Mouse (Mus musculus) CH12.LX (cell line): ENCODE data around the gene Flywch2. TPM values are rescaled to one million over a fixed set of nuclear protein-coding genes. Genes with fewer than 3 reads are reported as not detected.

ENCODE experiments used
- DNase-seq: peaks from one replicate; pipeline ENCODE4 v3.0.0-alpha.2; 2013; ENCODE audit errors: extremely low read depth
- H3K27ac ChIP-seq: 2 replicates; pipeline ENCODE4 v1.5.1; 2012; ENCODE audit warnings: low read depth, mild to moderate bottlenecking, control low read depth, moderate library complexity; ENCODE audit not compliant: insufficient read depth
- H3K27me3 ChIP-seq: replicated peaks from 2 replicates; pipeline ENCODE3; 2012; ENCODE audit warnings: inconsistent platforms
- H3K36me3 ChIP-seq, 2 experiments: replicated peaks in 1 of 2; 2 replicates each; pipeline versions ENCODE3 to v1.6.1; 2012; ENCODE audit warnings: inconsistent platforms in 1 of 2, low read length in 1 of 2, mild to moderate bottlenecking in 1 of 2, mixed read lengths in 1 of 2, moderate library complexity in 1 of 2; ENCODE audit not compliant: control insufficient read depth in 1 of 2, insufficient read depth in 1 of 2
- H3K4me1 ChIP-seq, 2 experiments: 2 replicates each; pipeline ENCODE4 v1.6.1; 2012; ENCODE audit warnings: inconsistent platforms in 1 of 2, moderate library complexity in 1 of 2; ENCODE audit not compliant: insufficient read depth in 2 of 2, control insufficient read depth in 1 of 2
- H3K4me2 ChIP-seq: 2 replicates; pipeline ENCODE4 v1.6.1; 2012; ENCODE audit warnings: low read depth, mild to moderate bottlenecking, control low read depth; ENCODE audit not compliant: poor library complexity, insufficient read depth, severe bottlenecking
- H3K4me3 ChIP-seq, 3 experiments: fragments of 150-350 bp in 1 of 3; sonication (generic) in 1 of 3; replicated peaks in 1 of 3; 2 replicates each; pipeline versions ENCODE3 to v1.5.1; 2011 to 2012; ENCODE audit warnings: low read depth in 2 of 3, low read length in 2 of 3, mild to moderate bottlenecking in 2 of 3, moderate library complexity in 2 of 3, control low read depth in 1 of 3, improper control_type of control experiment in 1 of 3, inconsistent platforms in 1 of 3, mixed read lengths in 1 of 3; ENCODE audit not compliant: poor library complexity in 1 of 3
- H3K79me2 ChIP-seq: replicated peaks from 2 replicates; pipeline ENCODE4 v1.6.1; 2012; ENCODE audit warnings: mild to moderate bottlenecking, moderate library complexity; ENCODE audit not compliant: control insufficient read depth, poor library complexity, insufficient read depth, severe bottlenecking; ENCODE audit errors: extremely low read depth
- H3K9ac ChIP-seq: 2 replicates; pipeline ENCODE4 v1.6.1; 2012; ENCODE audit warnings: low read depth, mild to moderate bottlenecking, control low read depth, moderate library complexity; ENCODE audit not compliant: insufficient read depth
- H3K9me3 ChIP-seq: replicated peaks from 2 replicates; pipeline ENCODE3; 2012; ENCODE audit warnings: low read length, inconsistent platforms, mixed read lengths
- CHD2 ChIP-seq: IDR thresholded peaks from 2 replicates; pipeline ENCODE4 v1.6.1; 2011; ENCODE audit warnings: low read length, improper control_type of control experiment
- CTCF ChIP-seq, 2 experiments: IDR thresholded peaks in 1 of 2; conservative IDR thresholded peaks in 1 of 2; 2 replicates each; pipeline ENCODE4 v1.5.1; 2011 to 2012; ENCODE audit warnings: low read depth in 2 of 2, low read length in 2 of 2, improper control_type of control experiment in 1 of 2, inconsistent platforms in 1 of 2, mild to moderate bottlenecking in 1 of 2, moderate library complexity in 1 of 2
- EP300 ChIP-seq: IDR thresholded peaks from 2 replicates; pipeline ENCODE4 v1.6.1; 2011; ENCODE audit warnings: low read length, improper control_type of control experiment
- HCFC1 ChIP-seq: IDR thresholded peaks from 2 replicates; pipeline ENCODE4 v1.6.1; 2012; ENCODE audit warnings: low read depth, mild to moderate bottlenecking, inconsistent platforms, low read length, improper control_type of control experiment
- KAT2A ChIP-seq: IDR thresholded peaks from 2 replicates; pipeline ENCODE4 v1.6.1; 2012; ENCODE audit warnings: low read length, improper control_type of control experiment, inconsistent platforms; ENCODE audit not compliant: insufficient replicate concordance
- MAFK ChIP-seq: IDR thresholded peaks from 2 replicates; pipeline ENCODE4 v1.6.1; 2011; ENCODE audit warnings: low read length, improper control_type of control experiment; ENCODE audit not compliant: insufficient replicate concordance
- MAX ChIP-seq: IDR thresholded peaks from 2 replicates; pipeline ENCODE4 v1.6.1; 2011; ENCODE audit warnings: low read length, improper control_type of control experiment
- MAZ ChIP-seq: IDR thresholded peaks from 2 replicates; pipeline ENCODE4 v1.6.1; 2012; ENCODE audit warnings: low read depth, mild to moderate bottlenecking, inconsistent platforms, low read length, improper control_type of control experiment, moderate library complexity
- MYC ChIP-seq: IDR thresholded peaks from 2 replicates; pipeline ENCODE4 v1.6.1; 2011; ENCODE audit warnings: low read depth, mild to moderate bottlenecking, improper control_type of control experiment, low read length
- NRF1 ChIP-seq: IDR thresholded peaks from 2 replicates; pipeline ENCODE4 v1.6.1; 2014; ENCODE audit warnings: low read depth, mild to moderate bottlenecking, inconsistent platforms, low read length, improper control_type of control experiment, moderate library complexity
- PAX5 ChIP-seq: IDR thresholded peaks from 2 replicates; pipeline ENCODE4 v1.6.1; 2012; ENCODE audit warnings: low read length, inconsistent platforms, mixed read lengths
- POLR2A ChIP-seq: IDR thresholded peaks from 2 replicates; pipeline ENCODE4 v1.6.1; 2011; ENCODE audit warnings: low read depth, mild to moderate bottlenecking, improper control_type of control experiment, low read length
- POLR2AphosphoS2 ChIP-seq: IDR thresholded peaks from 2 replicates; pipeline ENCODE4 v1.6.1; 2011; ENCODE audit warnings: low read depth, low read length, improper control_type of control experiment
- RAD21 ChIP-seq: IDR thresholded peaks from 2 replicates; pipeline ENCODE4 v1.6.1; 2011; ENCODE audit warnings: low read depth, mild to moderate bottlenecking, low read length, improper control_type of control experiment, moderate library complexity
- RCOR1 ChIP-seq: conservative IDR thresholded peaks from 2 replicates; pipeline ENCODE4 v1.6.1; 2012; ENCODE audit warnings: low read depth, mild to moderate bottlenecking, inconsistent platforms, low read length, improper control_type of control experiment
- SMC3 ChIP-seq: IDR thresholded peaks from 2 replicates; pipeline ENCODE4 v1.6.1; 2011; ENCODE audit warnings: low read depth, low read length, improper control_type of control experiment
- TCF12 ChIP-seq: IDR thresholded peaks from 2 replicates; pipeline ENCODE4 v1.6.1; 2014; ENCODE audit warnings: low read depth, mild to moderate bottlenecking, inconsistent platforms, low read length, improper control_type of control experiment
- UBTF ChIP-seq: IDR thresholded peaks from 2 replicates; pipeline ENCODE4 v1.6.1; 2012; ENCODE audit warnings: low read depth, mild to moderate bottlenecking, inconsistent platforms, low read length, improper control_type of control experiment, moderate library complexity
- USF1 ChIP-seq: IDR thresholded peaks from 2 replicates; pipeline ENCODE4 v1.6.1; 2014; ENCODE audit warnings: low read depth, mild to moderate bottlenecking, inconsistent platforms, low read length, improper control_type of control experiment
- USF2 ChIP-seq: conservative IDR thresholded peaks from 2 replicates; pipeline ENCODE4 v1.6.1; 2011; ENCODE audit warnings: low read depth, low read length, improper control_type of control experiment
- ZC3H11A ChIP-seq: IDR thresholded peaks from 2 replicates; pipeline ENCODE4 v1.6.1; 2012; ENCODE audit warnings: low read depth, mild to moderate bottlenecking, inconsistent platforms, low read length, improper control_type of control experiment
- ZKSCAN1 ChIP-seq: IDR thresholded peaks from 2 replicates; pipeline ENCODE4 v1.6.1; 2012; ENCODE audit warnings: low read depth, inconsistent platforms, low read length, improper control_type of control experiment, borderline replicate concordance
- ZMIZ1 ChIP-seq: IDR thresholded peaks from 2 replicates; pipeline ENCODE4 v1.6.1; 2012; ENCODE audit warnings: low read depth, mild to moderate bottlenecking, inconsistent platforms, low read length, improper control_type of control experiment
- ZNF384 ChIP-seq: IDR thresholded peaks from 2 replicates; pipeline ENCODE4 v1.6.1; 2012; ENCODE audit warnings: low read depth, low read length, improper control_type of control experiment, inconsistent platforms
- dilution Hi-C: fragments of 300-500 bp; cut with MboI; formaldehyde crosslinking; loops from 2 replicates; pipeline ENCODE4 v1.14.3; 2020; ENCODE audit warnings: low sequenced_read_pairs; ENCODE audit not compliant: extremely low pct_unique_long_range_greater_than_20kb, extremely low pct_ligation_motif_present
- in situ Hi-C: fragments of 300-500 bp; cut with MboI; formaldehyde crosslinking; loops from 3 replicates; pipeline ENCODE4 v1.14.3; 2019; ENCODE audit warnings: low sequenced_read_pairs, low pct_ligation_motif_present, low pct_unique_long_range_greater_than_20kb, mixed read lengths
- polyA plus RNA-seq: library from polyadenylated mRNA; unstranded; fragments of >175 nt; gene quantifications from 2 replicates; pipeline ENCODE4 v1.2.1, GENCODE M21; 2012; ENCODE audit warnings: low read depth; ENCODE audit not compliant: insufficient read length
- total RNA-seq, 2 experiments: library from RNA; depleted of rRNA; stranded (reverse); fragments of 300-350 nt in 1 of 2; fragments of >200 nt in 1 of 2; gene quantifications; 2 replicates each; pipeline ENCODE4 v1.2.3; 2012 to 2014

The Flywch2 gene
- total and polyA plus RNA-seq, 3 experiments = not detected

DNA sequence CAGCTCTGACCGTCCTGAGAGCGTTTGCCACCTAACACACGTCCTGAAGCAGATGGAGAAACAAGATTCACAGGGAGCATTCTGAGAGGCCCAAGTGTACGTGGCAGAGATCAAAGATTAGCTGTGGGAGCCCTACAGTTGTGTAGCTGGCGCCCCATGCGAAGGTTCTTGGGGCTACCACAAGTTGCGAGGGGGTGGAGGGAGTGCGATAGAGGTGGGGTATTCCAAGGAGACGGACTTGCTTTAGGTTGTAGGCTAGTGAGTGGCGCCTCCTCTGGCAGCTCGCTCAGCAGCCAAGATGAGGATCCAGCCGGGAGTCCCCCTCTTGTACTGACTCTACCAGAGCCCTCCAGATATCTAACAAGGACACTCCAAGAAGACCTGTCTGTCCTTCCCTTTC, 39.6 kb downstream of the Flywch2 start:
- H3K9me3 ChIP-seq = no peaks in the 10 kb centered on the region
- H3K4me1 ChIP-seq = peaks cover 32 to 55% of the 10 kb centered on the region in 2 experiments
- no peak for TF ChIP-seq EP300
- peak in 1 of 2 experiments; percentile 56; a peak in 2 of 4 replicates for TF ChIP-seq CTCF (conservative IDR thresholded peaks at IDR 0.05 in 1 of 2, IDR thresholded peaks at IDR 0.05 in 1 of 2; ENCODE audit: low read depth in 2 of 2, low read length in 2 of 2)
- TF ChIP-seq PAX5 = no peak
- peak; percentile 14 for TF ChIP-seq RAD21
- H3K36me3 ChIP-seq = peaks cover 2 to 9% of the 10 kb centered on the region in 2 experiments
- H3K79me2 ChIP-seq = no peaks in the 10 kb centered on the region
- H3K27ac ChIP-seq = no peak overlapping the region
- H3K4me2 ChIP-seq = peak overlapping the region; percentile 17; the same call in 1 of the 2 replicates
- 0 out of 2 replicates have a peak overlapping the region, but pooled peaks have one; percentile 23 for H3K9ac ChIP-seq
- no peak for DNase-seq
- dilution Hi-C loops = no loop called here
- H3K4me3 ChIP-seq = peak overlapping the region in 1 of 3 experiments; percentile 2
- in situ Hi-C loops = no loop called here
- H3K27me3 ChIP-seq = peaks cover 47% of the 10 kb centered on the region

DNA sequence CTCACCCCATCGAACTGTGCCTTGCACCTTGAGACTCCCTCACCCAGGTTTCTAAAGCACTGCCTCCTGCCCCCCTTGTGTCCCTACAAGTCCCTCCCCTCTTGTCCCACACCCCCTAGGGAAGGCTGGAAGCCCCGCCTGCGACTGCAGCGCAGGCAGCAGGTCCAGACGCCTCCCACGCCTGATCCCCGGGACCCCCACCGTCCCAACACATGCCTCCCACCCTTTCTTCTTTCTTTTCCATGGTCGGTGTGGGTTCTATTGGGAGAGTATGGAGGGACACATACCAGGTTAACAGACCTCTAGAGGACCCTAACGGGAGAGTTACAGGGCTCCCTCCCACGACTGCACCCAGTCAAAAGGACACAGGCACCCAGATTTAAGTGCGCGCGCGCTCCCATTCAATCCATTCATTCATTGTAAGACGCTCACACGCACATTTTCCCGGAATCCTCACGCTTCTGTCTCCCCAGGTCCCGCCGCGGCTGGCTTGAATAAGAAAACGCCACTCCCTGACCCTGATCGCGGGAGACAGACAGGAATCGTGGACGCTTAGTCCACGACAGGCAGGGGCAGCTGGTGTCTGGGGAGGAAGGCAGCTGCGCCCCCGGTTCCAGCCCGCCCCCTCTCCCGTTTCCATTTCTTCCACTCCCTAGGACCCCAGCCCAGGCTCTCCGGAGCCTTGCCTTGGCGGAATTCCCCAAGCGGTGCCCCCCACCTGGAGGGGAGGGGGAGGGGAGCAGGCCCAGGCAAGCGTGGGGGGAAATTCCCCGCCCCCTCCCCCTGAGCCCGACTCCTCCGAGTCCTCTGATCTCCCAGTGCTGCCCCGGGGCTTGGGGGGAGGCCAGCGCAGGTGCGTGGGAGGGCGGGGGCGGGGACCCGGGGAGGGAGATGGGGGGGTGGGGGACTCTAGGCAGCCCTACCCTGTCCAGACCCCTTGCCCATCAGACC, 40.3 kb downstream of the Flywch2 start, which contains the start of gene Kremen2:
Gene Kremen2 (minus strand): TSS at position 533 of the 951 bp plus-strand sequence.
- Histone ChIP-seq H3K27ac (no peak within 1 kb of the TSS), H3K4me1 (peaks cover 35 to 59% of the 10 kb centered on the region in 2 experiments), H3K36me3 (peaks cover 0 to 4% of the 10 kb centered on the region in 2 experiments), H3K9me3 (no peaks in the 10 kb centered on the region), H3K79me2 (no peaks in the 10 kb centered on the region), H3K9ac (0 out of 2 replicates have a peak within 1 kb of the TSS, but pooled peaks have one; percentile 23), H3K4me3 (peak within 1 kb of the TSS in 1 of 3 experiments; percentile 2), H3K27me3 (peaks cover 52% of the 10 kb centered on the region), H3K4me2 (peak within 1 kb of the TSS; percentile 17; the same call in 1 of the 2 replicates)
- TF ChIP-seq RCOR1 = no peak
- TF ChIP-seq MAZ = no peak
- no peak for TF ChIP-seq ZKSCAN1
- peak; percentile 53; the same call in 1 of the 2 replicates for TF ChIP-seq CHD2
- no peak for DNase-seq
- in situ Hi-C loops = no loop called here
- dilution Hi-C loops = no loop called here

DNA sequence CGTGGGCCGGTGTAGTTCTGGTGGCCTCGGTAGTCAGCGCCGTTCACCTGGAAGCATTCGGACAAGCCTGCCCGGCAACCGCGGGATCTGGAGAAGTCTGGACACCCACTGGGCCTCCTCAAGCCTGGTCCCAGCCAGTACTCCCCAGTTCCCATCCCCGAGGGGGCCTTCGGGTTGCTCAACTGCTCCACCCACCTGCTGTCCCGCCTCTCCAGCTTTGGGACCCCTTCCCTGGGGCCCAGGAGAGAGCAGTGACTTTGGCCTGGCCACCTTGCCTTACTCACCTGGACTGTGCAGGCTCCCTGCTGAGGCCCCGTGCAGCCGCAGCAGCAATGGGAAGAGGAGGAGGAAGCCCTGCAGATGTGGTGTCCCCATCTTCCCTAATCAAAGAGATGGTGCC, 41.2 kb downstream of the Flywch2 start:
- Histone ChIP-seq H3K9ac (no peak overlapping the region), H3K4me1 (peaks cover 35 to 60% of the 10 kb centered on the region in 2 experiments), H3K4me3 (no peak overlapping the region), H3K9me3 (no peaks in the 10 kb centered on the region), H3K4me2 (no peak overlapping the region), H3K27ac (no peak overlapping the region), H3K79me2 (no peaks in the 10 kb centered on the region), H3K27me3 (peaks cover 61% of the 10 kb centered on the region), H3K36me3 (no peaks in the 10 kb centered on the region)
- no peak for DNase-seq
- dilution Hi-C loops (no loop called here), in situ Hi-C loops (no loop called here)
- TF ChIP-seq USF2 (no peak), MAFK (no peak), KAT2A (no peak), MYC (no peak), HCFC1 (no peak), ZNF384 (no peak), POLR2A (no peak), PAX5 (no peak), UBTF (no peak), SMC3 (no peak), TCF12 (no peak), EP300 (no peak), ZMIZ1 (no peak), MAX (no peak), USF1 (no peak), ZC3H11A (no peak), POLR2AphosphoS2 (no peak), NRF1 (no peak)
